Mouse (Mus musculus): ENCODE measurements around the gene Piezo1.

The Piezo1 gene

GRCm38 (mm10) chr8:122546066-122546755, 4.9 kb downstream of the Piezo1 start:
- no peak for DNase-seq (ENCODE audit: low read depth, low spot score)

- no peak for DNase-seq (ENCODE audit: low read depth, low spot score)
Measured at GRCm38 (mm10) chr8:122544138-122544537, 7.0 kb downstream of the Piezo1 start.

DNA sequence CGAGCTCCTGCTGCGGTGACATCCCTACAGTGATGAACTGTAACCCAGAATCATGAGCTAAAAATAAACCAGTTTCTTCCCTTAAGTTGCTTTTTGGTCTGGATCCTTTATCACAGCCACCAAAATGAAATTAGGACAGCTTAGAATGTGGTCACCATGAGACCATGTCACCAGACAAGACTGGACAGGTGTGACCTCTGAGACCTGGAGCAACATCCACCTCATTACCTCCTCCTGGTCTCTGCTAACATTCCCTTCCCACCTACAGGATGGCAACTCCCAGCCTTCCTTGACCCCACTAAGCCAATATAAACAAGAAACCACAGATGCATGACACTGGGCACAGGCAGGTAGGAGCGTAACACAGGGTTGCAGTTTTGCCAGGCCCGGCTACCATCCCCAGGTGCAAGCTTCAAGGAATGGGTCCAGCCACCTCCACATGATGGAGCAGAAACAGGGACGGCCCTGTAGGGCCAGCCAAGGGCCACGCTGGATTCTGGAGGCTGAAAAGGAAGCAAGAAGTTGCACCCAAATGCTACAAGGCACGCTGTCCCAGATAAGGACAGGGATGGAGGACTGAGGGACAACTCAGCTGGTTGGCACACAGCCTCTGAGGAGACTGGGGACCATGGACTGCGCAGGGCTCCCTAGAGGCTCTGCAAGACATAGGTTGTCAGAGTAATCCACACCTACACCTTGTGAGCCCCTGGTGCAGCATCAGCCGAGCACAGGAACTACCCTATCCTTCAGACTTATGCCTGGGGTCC, 12.6 kb downstream of the Piezo1 start:
- no peak for DNase-seq (ENCODE audit: low read depth, low spot score)

DNA sequence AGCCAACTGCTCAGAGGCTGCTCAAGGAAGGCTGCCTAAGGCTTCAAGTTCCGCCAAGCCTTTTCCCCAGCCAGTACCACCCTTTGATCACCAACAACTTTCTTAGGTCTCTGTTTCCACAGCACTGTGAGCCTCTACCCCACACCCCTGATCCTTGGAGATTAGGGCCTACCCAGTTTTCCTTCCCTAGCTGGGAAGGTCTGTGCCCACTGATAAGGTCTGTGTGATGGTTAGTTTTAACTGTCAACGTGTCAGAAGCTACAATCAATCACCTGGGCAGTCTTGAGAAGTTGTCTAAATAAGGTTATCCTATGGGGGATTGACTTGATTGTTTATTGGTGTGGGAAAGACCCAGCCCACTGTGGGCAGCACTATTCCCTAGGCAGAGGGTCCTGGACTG, 13.3 kb downstream of the Piezo1 start:
- DNase-seq (ENCODE audit: low read depth, low spot score), result no peak

GRCm38 (mm10) chr8:122537033-122537432, 14.1 kb downstream of the Piezo1 start:
- peak; percentile 70 for DNase-seq (ENCODE audit: low read depth, low spot score)

- no peak for DNase-seq (ENCODE audit: low read depth, low spot score)
Measured at GRCm38 (mm10) chr8:122531312-122531711, 19.8 kb downstream of the Piezo1 start.

DNA sequence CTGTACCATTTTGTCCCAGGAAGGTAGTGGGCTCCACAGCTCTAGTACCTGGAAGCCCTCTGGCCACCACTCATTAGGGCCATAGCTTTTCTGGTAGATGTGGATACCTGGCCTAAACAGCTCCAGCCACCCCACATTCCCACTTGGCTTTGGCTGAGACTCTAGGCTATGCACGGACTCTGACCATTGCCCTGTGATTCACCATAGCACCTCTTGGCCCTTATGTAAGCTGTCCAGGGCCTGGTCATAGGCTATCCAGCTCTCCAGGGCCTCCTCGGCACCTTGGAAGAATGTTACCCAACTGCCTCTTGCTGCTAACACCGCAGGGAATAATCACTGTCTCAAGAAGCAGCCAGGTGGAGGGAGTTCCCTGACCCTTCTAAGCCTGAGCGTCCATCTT, 22.0 kb downstream of the Piezo1 start:
- DNase-seq (ENCODE audit: low read depth, low spot score), result no peak

- no peak for DNase-seq (ENCODE audit: low read depth, low spot score)
Measured at GRCm38 (mm10) chr8:122527937-122528336, 23.2 kb downstream of the Piezo1 start.

- no peak for DNase-seq (ENCODE audit: low read depth, low spot score)
Measured at GRCm38 (mm10) chr8:122526526-122527170, 24.5 kb downstream of the Piezo1 start.

- no peak for DNase-seq (ENCODE audit: low read depth, low spot score)
Measured at GRCm38 (mm10) chr8:122526084-122526483, 25.0 kb downstream of the Piezo1 start.

DNA sequence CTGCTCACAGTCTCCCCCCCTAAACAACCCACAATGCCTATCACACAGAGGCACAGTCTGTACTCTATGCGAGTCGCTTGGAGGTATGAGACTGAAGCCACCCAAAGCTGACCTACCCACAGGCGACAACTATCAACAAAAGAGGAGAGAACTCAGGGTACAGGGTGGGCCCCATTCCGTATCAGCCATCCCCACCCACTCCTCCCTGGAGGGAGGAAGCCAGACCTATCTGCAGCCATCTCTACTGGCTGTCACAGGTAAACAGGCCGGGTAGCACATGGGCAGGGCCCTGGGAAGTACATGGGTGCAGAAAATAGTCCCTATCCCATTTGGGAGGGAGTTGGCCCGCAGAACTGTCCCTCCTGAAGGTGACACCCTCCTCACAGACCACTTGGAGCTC, 26.1 kb downstream of the Piezo1 start:
- DNase-seq (ENCODE audit: low read depth, low spot score), result no peak

GRCm38 (mm10) chr8:122524506-122524905, 26.6 kb downstream of the Piezo1 start:
- DNase-seq (ENCODE audit: low read depth, low spot score), result no peak

DNA sequence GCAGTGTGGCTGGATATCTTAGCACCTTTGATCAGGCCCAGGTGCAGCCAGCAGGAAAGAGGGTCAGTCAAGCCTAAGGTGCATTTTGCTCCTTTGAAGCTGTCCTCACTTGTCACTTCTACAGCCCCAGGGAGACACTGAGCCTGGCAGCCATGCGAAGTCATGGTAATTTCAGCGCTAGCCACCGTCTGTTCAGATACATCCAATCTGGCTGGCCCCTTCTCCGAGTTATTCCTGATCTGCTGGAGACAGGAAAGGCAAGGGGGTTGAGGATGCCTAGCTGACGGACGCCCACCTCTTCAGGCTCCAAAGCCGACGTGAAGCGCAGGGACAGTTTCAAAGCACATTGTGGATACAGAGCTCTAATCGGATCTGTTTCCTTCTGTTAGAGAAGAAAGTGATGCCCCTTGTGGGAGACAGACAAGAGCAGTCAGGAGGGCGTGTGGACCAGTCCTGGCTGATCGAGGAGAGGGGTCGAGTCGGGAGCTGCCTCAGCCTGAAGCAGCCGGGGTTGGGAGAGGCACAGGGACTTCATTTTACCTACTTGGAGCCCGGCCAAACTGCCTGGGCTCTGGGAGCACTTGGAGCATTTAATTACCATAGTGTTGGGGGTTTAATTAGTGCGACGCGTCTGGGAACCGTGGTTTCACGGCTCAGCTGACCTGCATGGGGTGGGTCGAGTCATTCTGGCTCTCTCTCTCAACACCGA, 27.3 kb downstream of the Piezo1 start:
- DNase-seq (ENCODE audit: low read depth, low spot score), result peak; percentile 67

GRCm38 (mm10) chr8:122522796-122523651, 28.1 kb downstream of the Piezo1 start:
- peak; percentile 99 for DNase-seq (ENCODE audit: low read depth, low spot score)

DNA sequence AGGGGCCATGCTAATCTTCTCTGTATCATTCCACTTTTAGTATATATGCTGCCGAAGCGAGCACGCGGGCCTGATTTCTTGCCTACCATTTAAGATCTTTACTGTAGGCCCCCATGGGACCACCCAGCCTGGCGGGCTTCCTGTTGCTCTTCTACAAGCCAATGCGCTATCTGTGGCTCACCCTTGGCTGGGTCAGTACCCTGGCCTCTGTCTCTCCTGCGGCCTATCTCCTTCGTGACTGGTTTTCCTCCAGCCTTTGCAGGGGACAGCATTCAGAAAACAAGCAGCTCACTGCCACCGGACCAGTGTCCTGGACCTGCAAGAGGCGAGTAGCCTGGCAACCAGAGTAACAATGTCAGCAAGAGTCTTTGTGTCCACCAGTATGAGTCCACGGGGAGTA, 30.5 kb downstream of the Piezo1 start:
- no peak for DNase-seq (ENCODE audit: low read depth, low spot score)

GRCm38 (mm10) chr8:122517541-122518190, 33.5 kb downstream of the Piezo1 start:
- no peak for DNase-seq (ENCODE audit: low read depth, low spot score)

DNA sequence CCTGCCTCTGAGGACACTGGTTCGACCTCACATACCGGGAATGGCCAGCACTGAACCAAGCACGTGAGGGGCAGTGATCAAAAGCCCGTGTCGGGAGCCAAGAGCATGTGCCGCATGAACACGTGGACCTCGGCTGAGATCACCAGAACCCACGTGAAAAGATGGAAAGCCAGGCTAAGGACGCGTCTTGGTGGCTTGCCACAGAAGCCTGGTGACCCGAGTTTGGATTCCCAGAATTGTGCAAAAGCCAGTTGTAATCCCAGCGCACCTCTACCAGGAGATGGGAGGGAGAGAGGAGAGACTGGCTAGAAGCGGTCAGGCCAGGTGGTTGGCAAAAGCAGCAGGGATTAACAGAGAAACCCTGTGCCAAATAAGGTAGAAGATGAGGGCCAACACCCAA, 35.4 kb downstream of the Piezo1 start:
- DNase-seq (ENCODE audit: low read depth, low spot score), result no peak

DNA sequence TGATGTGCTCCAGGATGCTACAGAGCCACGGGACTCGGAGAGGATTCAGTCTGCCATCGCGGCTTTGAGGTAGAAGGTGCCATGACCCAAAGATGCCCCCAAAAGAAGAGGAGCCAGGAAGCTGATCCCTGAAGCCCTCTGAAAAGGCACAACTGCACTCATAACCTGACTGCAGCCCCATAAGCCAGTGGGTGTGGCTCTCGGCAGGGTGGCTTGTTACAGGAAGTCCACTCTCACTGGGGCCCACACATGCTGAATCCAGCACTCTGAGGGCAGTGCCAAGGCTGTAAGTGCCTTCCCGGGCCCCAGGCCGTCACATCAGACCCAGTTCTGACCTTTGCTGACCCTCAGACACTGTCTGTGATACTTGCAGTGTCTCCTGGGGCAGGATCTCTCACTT, 38.7 kb downstream of the Piezo1 start:
- no peak for DNase-seq (ENCODE audit: low read depth, low spot score)

- DNase-seq (ENCODE audit: low read depth, low spot score), result no peak
Measured at GRCm38 (mm10) chr8:122511552-122511951, 39.6 kb downstream of the Piezo1 start.

- DNase-seq (ENCODE audit: low read depth, low spot score), result peak; percentile 86
Measured at GRCm38 (mm10) chr8:122500856-122501255, 50.3 kb downstream of the Piezo1 start.

DNA sequence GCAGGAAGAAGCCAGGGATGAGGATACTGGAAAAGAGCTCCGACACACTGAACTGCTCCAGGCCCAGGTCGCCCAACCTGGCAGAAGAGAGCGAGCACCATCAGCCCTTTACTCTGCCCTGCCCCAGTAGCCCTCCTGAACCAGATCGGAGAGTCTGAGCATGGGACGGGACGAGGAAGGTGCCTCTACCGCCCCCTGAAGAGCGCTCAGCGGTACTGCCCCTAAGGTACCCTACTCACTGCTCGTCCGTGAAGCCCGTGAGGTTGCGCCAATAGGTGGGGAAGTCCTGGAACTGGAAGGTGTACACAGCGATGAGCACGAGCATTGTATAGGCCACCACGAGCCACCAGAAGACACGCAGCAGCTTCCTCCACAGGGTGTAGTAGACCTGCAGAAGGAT, 53.2 kb downstream of the Piezo1 start:
- DNase-seq (ENCODE audit: low read depth, low spot score), result peak; percentile 85

Data from ES-CJ7 (cell line).